Mouse (Mus musculus): ENCODE results near the gene Kank2. TPM values are rescaled to one million over a fixed set of nuclear protein-coding genes. Genes with fewer than 3 reads are reported as not detected.

Kank2 gene
- 1 to 10 TPM; 6.3 to 7.4 TPM for total RNA-seq (2021)

DNA sequence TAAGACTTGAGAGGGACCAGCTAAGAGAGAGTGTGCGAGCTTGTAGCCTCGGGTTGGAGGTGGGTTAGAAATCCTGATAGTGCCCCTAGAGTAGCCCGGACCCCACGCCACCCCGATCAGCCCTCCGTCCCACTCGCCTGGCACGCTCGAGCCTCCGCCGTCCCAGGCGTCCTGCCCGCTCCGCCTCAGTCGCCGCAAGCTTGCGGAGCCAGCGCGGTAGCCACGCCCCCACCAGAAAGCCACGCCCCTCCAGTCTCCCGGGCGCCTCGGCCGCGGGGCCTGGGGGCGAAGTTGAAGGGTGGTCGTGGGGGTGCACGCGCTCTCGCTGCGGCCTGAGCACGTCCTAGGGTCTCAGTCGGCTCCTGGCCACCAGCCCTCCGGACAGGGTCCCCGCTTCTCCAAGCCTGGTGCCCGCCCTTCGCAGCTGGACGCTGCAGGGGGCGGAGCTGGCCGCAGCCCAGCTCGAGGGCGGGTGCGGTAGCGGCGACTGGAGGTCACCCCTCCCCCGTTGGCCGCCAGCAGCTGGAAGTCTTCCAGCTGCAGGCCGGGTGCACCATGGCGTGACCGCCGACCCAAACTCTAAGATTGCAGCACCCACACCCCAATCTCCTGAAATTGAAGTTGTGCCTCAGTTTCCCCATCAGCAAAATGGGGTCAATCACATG is at the start of gene Kank2:
Kank2 (minus strand) TSS at position 400 of the 665 bp plus-strand sequence.
- DNase-seq (ENCODE audit: extremely low spot score in 1 of 2, low spot score in 1 of 2) = peak; percentile 69

DNA sequence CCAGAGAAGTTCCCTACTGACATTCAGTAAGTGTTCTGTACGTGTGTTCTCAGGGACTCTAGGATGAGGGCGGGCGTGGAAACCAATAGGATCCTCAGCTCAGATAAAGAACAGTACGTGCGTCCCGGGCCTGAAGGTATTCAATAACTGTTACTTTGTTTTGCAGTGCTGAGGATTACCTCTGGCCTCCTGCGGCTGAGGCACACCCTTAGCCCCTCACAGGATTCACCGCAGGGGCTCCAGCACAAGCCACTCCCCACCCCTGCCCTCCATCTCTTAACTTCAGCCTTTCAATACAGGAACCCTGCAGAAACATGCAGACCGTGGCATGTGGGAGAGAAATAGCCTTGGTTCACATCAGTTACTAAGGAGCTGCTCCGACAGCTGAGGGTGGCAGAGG is 49.4 kb upstream of the Kank2 start:
- DNase-seq (ENCODE audit: extremely low spot score in 1 of 2, low spot score in 1 of 2) = no peak

DNA sequence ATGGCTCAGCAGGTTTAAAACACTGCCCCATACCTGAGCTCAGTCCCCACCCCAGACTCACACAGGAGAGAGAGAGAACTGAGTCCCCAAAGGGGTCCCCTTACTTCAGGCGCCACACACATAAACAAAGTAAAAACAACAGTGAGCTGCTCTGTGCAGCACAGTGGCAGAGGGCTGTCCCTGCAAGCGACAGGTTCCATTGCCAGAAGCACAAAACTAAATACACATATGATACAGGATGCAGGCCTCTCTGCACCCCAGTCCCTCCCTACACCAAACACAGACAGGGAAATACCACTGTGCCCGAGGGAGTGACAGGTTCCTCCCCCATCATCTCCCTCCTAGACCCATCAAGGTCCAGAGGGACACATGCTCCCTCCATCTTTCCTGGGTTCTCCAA is 48.9 kb upstream of the Kank2 start:
- DNase-seq (ENCODE audit: extremely low spot score in 1 of 2, low spot score in 1 of 2) = no peak

DNA sequence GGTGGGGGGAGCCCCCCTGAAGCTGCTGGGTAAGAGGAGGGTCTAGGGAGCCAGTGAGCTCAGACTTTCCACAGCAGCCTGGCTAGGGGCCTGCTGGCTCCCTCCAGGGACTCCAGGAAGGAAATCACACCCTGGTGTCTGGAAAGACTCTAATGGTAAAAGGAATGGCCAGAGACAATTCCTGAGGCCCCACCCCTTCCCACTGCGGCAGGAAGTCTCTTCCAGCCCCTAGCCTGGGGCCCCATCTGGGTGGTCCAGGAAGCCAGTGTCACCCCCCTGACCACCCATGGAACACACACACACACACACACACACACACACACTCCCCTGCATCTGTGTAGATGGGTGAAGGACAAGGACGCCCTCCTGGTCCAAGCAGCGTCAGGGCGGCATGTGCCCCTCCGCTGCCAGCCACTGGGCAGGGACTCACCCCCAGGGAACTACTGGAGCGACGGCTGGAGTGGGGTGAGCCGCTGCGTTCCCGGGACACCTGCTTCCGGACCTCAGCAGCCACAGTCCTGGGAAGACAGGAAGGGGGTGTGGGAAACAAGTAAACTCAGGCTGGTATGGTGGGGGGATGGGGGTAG is 48.3 kb upstream of the Kank2 start:
- DNase-seq (ENCODE audit: extremely low spot score in 1 of 2, low spot score in 1 of 2) = no peak

DNA sequence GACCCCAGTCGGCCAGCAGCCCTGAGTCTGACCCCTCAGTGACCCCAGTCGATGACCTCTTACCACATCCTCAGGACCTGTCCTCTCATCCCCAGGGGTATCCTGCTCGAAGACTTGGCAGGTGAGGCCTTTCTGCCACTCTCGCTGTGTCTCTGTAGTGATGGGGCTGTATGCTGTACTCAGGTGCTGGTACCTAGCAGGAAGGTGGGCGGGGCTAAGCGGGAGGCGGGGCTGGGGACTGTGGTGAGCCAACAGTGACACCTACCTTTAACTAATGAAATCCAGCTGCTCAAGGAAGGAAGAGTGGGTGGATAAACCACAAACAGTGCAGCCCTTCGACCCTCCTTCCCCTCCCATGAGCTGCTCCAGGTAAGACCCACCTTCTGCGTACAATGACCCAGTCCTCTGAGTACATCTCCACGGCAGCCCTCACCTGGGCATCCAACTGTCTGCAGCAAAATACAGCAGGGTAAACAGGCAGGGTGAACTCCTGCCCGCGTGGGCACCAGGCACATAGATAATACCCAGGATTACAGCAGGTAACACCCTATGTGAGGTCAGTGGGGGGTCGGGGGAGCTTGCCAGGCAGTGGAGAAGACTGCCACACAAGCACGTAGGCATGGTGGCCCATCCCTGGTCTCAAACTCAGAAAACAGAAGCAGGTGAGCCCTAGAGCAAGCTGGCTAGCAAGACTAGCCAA is 47.0 kb upstream of the Kank2 start:
- DNase-seq (ENCODE audit: extremely low spot score in 1 of 2, low spot score in 1 of 2) = no peak

DNA sequence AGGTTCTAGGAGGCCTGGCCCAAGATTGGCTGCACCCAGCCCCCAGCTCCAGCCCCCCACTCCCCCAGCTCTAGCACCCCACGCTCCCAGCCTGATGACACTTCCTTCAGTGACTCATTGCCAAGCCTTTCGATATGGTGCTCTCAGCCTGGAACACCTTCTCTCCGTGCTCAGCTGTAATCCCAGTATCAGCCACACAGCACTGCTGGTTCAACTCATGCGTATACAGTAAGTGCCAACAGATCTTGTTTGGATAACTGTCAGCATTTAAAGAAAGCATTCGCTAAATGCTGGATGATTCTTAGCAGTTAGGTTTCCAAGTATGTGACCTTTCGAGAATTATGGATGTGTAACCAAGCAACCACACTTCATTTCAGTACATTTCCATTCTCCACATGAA is 44.5 kb upstream of the Kank2 start:
- no peak for DNase-seq (ENCODE audit: extremely low spot score in 1 of 2, low spot score in 1 of 2)

DNA sequence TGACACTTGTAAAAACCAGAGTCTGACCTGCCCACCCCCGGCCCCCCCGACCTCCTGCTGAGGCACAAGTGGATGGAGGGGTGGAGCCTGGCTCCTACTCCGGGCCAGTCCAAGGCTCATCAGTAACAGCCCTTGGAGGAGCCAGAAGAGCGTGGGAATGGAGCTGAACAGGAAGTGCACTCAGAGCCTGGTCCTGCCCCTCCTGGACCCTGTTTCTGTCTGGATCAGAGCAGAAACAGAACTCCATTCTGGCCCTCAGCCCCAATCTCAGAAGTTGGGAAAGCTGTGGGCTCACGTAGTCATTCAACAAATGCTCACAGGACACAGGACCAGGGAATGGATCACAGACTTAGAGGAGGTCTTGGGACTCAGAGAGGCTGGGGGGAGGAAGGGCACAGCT is 43.8 kb upstream of the Kank2 start:
- no peak for DNase-seq (ENCODE audit: extremely low spot score in 1 of 2, low spot score in 1 of 2)

DNA sequence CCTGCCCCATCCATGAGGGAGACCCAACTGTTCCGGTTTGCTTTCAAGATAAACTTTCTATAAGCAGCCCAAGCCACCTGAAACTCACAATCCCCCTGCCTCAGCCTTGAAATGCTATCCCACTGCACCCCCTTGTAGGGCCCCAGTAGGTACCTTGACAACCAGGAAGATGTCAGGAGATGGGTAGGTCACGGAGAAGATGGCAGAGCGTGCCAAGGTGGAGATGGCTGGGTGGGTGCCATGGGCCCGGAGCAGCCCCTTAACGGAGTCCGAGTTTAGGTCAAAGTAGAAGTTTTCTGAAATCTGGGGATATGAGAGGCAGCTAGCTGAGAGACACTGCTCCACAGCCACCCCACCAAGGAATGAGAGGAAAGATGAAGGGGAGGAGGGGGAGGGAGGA is 42.8 kb upstream of the Kank2 start:
- DNase-seq (ENCODE audit: extremely low spot score in 1 of 2, low spot score in 1 of 2) = no peak

DNA sequence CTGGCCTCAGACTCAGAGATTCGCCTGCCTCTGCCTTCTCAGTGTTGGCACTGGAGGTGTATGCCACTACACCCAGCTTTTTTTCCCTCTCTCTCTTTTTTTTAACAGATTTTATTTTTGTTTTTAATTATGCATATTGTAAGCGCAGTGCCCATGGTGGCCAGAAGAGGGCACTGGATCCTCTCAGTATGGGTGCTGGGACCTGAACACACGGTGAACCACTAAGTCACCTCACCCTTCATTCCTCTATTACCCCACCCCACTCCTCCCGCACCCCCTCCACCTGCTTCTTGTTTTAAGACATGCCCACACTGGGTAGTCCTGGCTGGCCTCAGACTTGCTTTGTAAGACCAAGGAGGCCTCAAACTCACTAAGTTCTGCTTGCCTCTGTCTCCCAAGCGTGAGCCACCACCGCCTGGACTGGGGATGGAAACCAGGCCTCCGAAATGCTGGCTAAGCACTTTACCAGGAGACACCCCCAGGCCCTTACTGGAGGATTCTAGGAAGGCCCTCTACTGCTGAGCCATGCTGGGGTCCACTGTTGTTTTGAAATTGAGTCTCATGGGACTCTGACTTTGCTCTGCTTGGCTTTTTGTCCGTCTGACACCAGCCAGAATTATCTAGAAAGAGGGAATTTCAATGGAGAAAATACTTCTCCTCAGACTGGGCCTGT is 41.7 kb upstream of the Kank2 start:
- DNase-seq (ENCODE audit: extremely low spot score in 1 of 2, low spot score in 1 of 2) = peak in 1 of 2 experiments; percentile 55

DNA sequence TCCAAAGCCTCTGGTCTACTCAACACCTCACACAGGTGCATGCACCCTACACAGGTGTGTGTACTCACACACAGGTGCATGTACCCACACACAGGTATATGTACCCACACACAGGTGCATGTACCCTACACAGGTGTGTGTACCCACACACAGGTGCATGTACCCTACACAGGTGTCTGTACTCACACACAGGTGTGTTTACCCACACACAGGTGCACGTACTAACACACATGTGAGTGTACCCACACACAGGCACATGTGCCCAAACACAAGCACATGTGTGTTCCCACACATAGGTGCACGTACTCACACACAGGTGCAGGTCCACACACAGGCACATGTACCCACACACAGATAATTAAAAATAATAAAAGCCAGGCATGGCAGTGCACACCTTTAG is 39.1 kb upstream of the Kank2 start:
- no peak for DNase-seq (ENCODE audit: extremely low spot score in 1 of 2, low spot score in 1 of 2)

DNA sequence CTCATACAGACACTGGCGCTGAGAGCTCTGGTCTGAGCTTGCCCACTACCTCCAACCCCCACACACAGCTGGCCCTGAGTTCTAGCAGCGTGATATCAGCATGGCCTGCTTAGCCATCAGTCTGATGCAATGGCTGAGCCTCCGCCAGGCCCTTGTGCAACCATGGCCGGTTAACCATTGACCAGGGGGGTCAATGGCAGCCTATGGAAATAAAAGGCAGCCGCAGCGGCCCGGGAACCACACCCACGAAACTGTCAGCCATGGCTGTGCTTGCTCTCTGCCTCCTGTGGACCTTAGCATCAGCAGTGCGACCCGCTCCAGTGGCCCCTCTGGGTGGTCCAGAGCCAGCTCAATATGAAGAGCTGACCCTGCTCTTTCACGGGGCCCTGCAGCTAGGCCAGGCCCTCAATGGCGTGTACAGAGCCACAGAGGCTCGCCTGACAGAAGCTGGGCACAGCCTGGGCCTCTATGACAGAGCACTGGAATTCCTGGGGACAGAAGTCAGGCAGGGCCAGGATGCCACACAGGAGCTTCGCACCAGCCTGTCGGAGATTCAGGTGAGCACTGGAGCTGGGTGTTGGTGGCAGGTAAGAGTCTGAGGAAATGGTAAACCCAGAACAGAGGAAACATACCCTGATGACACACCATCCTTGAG is 36.8 kb upstream of the Kank2 start, which contains the start of gene Angptl8:
Angptl8 (plus strand) TSS at position 253 of the 655 bp plus-strand sequence.
- DNase-seq (ENCODE audit: extremely low spot score in 1 of 2, low spot score in 1 of 2) = no peak

DNA sequence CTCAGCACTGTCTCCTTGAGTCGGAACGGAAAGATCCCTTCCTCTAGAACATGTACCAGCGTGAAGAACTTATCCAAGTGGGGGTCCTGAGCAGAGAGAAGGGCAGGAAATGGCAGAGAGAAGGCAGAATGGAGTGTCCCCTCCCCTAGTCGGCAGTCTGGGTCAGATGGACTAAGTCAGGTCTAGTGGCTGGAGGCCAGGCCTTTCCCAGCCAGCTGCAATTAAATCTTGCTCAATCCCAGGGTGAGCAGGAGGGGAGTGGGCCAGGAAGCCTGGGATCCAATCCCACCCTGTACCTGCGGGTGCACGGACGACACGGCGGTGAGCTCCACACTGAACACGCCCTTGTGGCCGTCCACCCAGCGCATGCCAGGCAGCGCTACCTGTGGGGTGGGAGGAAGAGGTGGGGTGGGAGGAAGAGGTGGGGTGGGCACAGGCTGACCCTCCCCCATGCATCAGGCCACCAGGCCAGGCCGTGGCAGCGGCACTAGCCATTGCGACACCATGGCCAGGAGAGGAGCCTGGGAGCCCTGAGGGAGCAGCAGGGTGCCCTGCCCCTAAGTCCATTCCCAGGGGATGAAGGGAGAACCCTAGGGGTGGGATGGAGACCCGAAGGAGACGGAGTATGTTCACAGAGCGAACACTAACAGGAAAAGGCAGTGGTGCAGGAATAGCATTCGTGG is 33.2 kb upstream of the Kank2 start:
- no peak for DNase-seq (ENCODE audit: extremely low spot score in 1 of 2, low spot score in 1 of 2)

DNA sequence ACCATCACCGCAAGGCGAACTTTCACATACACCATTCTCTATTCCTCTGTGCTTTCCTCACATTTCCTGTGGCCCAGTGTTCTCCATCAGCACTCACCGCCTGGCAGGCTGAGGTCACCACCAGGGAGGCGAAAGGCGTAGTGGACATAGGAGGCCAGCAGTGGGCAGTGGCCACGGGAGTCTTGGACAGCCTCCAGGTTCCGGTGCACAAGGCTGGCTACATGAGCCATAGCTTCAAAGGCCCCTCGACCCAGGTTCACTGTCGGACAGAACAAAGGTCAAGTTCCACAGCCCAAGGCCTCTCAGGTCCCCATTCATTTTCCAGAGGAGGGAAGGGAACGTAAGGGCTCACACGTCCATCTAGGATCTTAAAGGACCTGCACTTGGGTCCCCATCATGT is 32.4 kb upstream of the Kank2 start:
- DNase-seq (ENCODE audit: extremely low spot score in 1 of 2, low spot score in 1 of 2) = no peak

DNA sequence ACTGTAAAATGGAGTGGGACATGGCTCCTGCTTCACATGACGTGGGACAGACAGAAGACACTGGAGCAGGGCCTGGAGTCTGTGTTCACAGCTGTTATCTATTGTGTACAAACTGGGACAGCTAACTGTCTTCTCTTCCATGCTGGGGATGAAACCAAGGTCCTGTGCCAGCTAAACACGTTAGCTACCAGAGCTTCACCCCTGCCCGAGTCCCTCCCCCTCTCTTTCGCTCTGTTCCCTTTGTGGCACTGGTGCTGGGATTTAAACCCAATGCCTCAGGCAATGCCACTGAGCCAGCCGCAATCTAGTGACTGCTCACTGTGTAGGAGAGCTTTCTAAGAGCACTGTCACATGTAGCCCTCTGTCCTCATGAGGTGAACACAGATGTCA is 31.9 kb upstream of the Kank2 start:
- DNase-seq (ENCODE audit: extremely low spot score in 1 of 2, low spot score in 1 of 2) = no peak

DNA sequence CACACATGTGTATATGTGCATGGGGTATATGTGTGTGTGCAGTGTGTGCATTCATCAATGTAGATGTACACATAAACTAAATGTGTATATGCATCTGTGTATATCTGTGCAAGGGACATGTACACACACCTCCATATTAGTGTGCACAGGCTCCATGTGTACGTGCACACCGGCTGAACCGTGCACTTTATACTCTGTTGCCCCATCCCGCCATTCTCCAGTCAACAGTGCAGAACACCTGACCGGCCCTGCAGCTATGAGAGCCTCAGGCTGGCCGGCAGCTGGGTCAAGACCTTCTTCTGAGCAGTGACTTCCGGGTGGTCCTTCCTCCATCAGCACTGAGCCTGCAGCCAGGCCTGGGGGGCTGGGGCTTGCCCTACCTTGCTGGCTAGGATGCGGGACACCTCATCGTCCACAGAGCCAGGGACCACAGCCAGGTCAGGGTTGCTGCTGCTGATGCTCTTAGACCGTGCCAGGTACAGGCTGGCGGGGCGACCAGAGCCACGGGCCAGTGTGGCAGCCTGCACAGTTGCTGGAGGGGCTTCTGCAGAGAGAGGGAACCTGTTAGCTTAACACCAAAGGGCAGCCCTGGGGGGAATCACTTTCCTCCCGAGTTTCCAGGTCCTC is 31.4 kb upstream of the Kank2 start:
- no peak for DNase-seq (ENCODE audit: extremely low spot score in 1 of 2, low spot score in 1 of 2)

DNA sequence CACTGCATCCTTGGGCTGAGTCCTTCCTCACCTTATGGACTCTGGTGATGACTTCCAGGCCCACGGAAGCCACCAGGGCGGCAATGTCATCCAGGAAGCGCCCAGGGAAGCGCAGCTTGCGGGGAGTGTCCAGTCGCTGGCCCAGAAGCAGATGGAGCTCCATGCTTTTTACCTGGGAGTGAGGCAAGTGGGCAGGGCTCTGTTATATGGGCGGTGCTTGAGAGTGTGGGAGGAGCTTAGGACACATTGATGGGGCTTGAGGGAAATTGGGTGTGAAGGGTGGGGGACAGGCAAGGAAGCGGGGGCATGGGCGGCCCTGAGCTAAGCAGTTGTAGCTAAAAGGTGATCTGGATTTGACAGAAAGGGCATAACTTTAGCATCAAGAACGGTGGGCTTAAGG is 25.8 kb upstream of the Kank2 start:
- no peak for DNase-seq (ENCODE audit: extremely low spot score in 1 of 2, low spot score in 1 of 2)

DNA sequence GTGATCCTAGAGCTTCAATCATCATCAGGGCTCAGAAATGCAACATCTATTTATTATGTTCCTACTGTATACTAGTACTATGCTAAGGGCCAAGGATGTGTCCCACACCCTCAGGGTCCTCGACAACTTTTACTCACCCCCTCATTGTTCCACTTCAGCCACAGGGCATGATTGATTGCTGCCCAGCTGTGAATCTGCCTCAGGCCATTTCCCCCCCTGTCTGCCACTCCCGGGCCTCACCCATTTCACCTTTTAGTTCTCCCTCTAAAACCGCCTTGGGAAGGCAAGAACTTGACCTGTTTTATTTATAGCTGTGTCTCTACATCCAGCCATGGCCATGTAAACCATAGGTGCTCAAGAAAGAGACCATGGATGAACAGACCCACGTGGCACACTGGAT is 25.4 kb upstream of the Kank2 start:
- DNase-seq (ENCODE audit: extremely low spot score in 1 of 2, low spot score in 1 of 2) = no peak

DNA sequence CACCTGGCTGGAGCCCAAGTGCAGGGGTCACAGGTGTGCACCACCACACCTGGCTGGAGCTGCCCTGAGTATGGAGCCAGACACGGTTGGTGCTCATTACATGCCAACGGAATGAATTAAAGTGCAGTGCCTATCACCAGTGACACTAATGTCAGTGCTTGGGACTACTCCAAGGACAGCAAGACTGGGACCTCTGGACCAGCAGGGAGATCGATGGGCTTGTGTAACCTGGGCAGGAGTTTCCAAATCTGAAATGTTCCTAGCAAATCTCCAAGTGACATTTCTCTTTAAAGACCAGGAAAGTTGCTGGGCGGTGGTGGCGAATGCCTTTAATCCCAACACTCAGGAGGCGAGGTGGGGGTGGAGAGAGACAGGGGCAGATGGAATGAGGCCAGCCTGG is 24.1 kb upstream of the Kank2 start:
- DNase-seq (ENCODE audit: extremely low spot score in 1 of 2, low spot score in 1 of 2) = no peak

DNA sequence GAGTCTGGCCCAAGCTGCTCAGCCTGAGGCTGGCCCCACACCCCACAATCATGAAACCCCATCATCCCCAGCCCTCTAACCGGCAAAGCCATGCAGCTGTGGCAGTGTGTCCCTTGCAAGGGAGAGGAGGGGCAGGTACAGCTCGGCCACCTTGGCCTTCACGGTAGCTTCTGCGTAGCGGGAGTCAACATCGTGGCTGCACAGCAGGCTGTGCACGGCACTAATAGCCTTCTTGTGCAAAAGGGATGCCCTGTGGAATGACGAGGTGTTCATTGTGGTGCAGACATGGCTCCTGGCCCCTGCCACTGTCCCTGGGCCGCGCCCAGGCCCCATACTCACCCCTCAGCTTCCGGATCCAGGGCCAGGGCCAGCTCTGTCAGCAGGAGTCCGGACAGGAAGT is 21.6 kb upstream of the Kank2 start:
- no peak for DNase-seq (ENCODE audit: extremely low spot score in 1 of 2, low spot score in 1 of 2)

DNA sequence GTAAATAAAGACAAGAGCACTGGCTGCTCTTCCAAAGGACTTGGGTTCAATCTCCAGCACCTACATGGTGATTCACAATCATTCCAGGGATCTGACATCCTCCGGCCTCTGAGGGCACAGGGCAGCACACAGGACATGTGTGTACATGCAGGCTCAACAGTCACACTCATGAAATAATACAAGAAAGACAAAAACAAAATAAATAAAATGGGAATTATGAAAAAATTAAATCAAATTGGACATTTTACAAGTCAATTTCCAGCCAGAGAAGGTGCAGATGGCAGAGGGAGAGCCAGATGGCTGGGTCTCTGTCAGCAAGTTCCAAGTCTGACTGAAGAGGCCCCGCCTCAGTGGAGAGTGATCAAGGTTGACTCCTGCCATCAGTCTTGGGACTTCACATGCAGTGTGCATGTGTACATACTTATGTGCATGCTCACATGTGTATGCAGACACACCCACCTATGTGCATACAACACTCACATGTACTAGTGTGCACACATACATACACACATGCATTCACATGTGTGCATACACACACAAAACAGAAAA is 20.7 kb upstream of the Kank2 start:
- peak in 1 of 2 experiments; percentile 26 for DNase-seq (ENCODE audit: extremely low spot score in 1 of 2, low spot score in 1 of 2)
